Mouse (Mus musculus) CH12.LX (cell line): ENCODE results near the gene Cactin. TPM values are rescaled to one million over a fixed set of nuclear protein-coding genes. Genes with fewer than 3 reads are reported as not detected.

Experiments
- DNase-seq: peaks from one replicate; pipeline ENCODE4 v3.0.0-alpha.2; 2013; ENCODE audit errors: extremely low read depth
- H3K27ac ChIP-seq: 2 replicates; pipeline ENCODE4 v1.5.1; 2012; ENCODE audit warnings: low read depth, mild to moderate bottlenecking, control low read depth, moderate library complexity; ENCODE audit not compliant: insufficient read depth
- H3K27me3 ChIP-seq: replicated peaks from 2 replicates; pipeline ENCODE3; 2012; ENCODE audit warnings: inconsistent platforms
- H3K36me3 ChIP-seq, 2 experiments: replicated peaks in 1 of 2; 2 replicates each; pipeline versions ENCODE3 to v1.6.1; 2012; ENCODE audit warnings: inconsistent platforms in 1 of 2, low read length in 1 of 2, mild to moderate bottlenecking in 1 of 2, mixed read lengths in 1 of 2, moderate library complexity in 1 of 2; ENCODE audit not compliant: control insufficient read depth in 1 of 2, insufficient read depth in 1 of 2
- H3K4me1 ChIP-seq, 2 experiments: 2 replicates each; pipeline ENCODE4 v1.6.1; 2012; ENCODE audit warnings: inconsistent platforms in 1 of 2, moderate library complexity in 1 of 2; ENCODE audit not compliant: insufficient read depth in 2 of 2, control insufficient read depth in 1 of 2
- H3K4me2 ChIP-seq: 2 replicates; pipeline ENCODE4 v1.6.1; 2012; ENCODE audit warnings: low read depth, mild to moderate bottlenecking, control low read depth; ENCODE audit not compliant: poor library complexity, insufficient read depth, severe bottlenecking
- H3K4me3 ChIP-seq, 3 experiments: fragments of 150-350 bp in 1 of 3; sonication (generic) in 1 of 3; replicated peaks in 1 of 3; 2 replicates each; pipeline versions ENCODE3 to v1.5.1; 2011 to 2012; ENCODE audit warnings: low read depth in 2 of 3, low read length in 2 of 3, mild to moderate bottlenecking in 2 of 3, moderate library complexity in 2 of 3, control low read depth in 1 of 3, improper control_type of control experiment in 1 of 3, inconsistent platforms in 1 of 3, mixed read lengths in 1 of 3; ENCODE audit not compliant: poor library complexity in 1 of 3
- H3K79me2 ChIP-seq: replicated peaks from 2 replicates; pipeline ENCODE4 v1.6.1; 2012; ENCODE audit warnings: mild to moderate bottlenecking, moderate library complexity; ENCODE audit not compliant: control insufficient read depth, poor library complexity, insufficient read depth, severe bottlenecking; ENCODE audit errors: extremely low read depth
- H3K9ac ChIP-seq: 2 replicates; pipeline ENCODE4 v1.6.1; 2012; ENCODE audit warnings: low read depth, mild to moderate bottlenecking, control low read depth, moderate library complexity; ENCODE audit not compliant: insufficient read depth
- H3K9me3 ChIP-seq: replicated peaks from 2 replicates; pipeline ENCODE3; 2012; ENCODE audit warnings: low read length, inconsistent platforms, mixed read lengths
- BHLHE40 ChIP-seq: IDR thresholded peaks from 2 replicates; pipeline ENCODE4 v1.6.1; 2011; ENCODE audit warnings: mild to moderate bottlenecking, low read depth, low read length, improper control_type of control experiment
- CHD2 ChIP-seq: IDR thresholded peaks from 2 replicates; pipeline ENCODE4 v1.6.1; 2011; ENCODE audit warnings: low read length, improper control_type of control experiment
- CTCF ChIP-seq, 2 experiments: IDR thresholded peaks in 1 of 2; conservative IDR thresholded peaks in 1 of 2; 2 replicates each; pipeline ENCODE4 v1.5.1; 2011 to 2012; ENCODE audit warnings: low read depth in 2 of 2, low read length in 2 of 2, improper control_type of control experiment in 1 of 2, inconsistent platforms in 1 of 2, mild to moderate bottlenecking in 1 of 2, moderate library complexity in 1 of 2
- E2F4 ChIP-seq: IDR thresholded peaks from 2 replicates; pipeline ENCODE4 v1.6.1; 2011; ENCODE audit warnings: low read depth, low read length, improper control_type of control experiment; ENCODE audit not compliant: insufficient replicate concordance
- ELF1 ChIP-seq: IDR thresholded peaks from 2 replicates; pipeline ENCODE4 v1.6.1; 2014; ENCODE audit warnings: low read depth, mild to moderate bottlenecking, inconsistent platforms, low read length, improper control_type of control experiment
- EP300 ChIP-seq: IDR thresholded peaks from 2 replicates; pipeline ENCODE4 v1.6.1; 2011; ENCODE audit warnings: low read length, improper control_type of control experiment
- ETS1 ChIP-seq: conservative IDR thresholded peaks from 2 replicates; pipeline ENCODE4 v1.6.1; 2012; ENCODE audit warnings: low read depth, mild to moderate bottlenecking, inconsistent platforms, low read length, improper control_type of control experiment, moderate library complexity
- GABPA ChIP-seq: IDR thresholded peaks from 2 replicates; pipeline ENCODE4 v1.6.1; 2012; ENCODE audit warnings: low read depth, low read length, improper control_type of control experiment, inconsistent platforms; ENCODE audit not compliant: insufficient replicate concordance
- HCFC1 ChIP-seq: IDR thresholded peaks from 2 replicates; pipeline ENCODE4 v1.6.1; 2012; ENCODE audit warnings: low read depth, mild to moderate bottlenecking, inconsistent platforms, low read length, improper control_type of control experiment
- IRF4 ChIP-seq: IDR thresholded peaks from 2 replicates; pipeline ENCODE4 v1.6.1; 2014; ENCODE audit warnings: low read depth, mild to moderate bottlenecking, inconsistent platforms, low read length, improper control_type of control experiment
- JUN ChIP-seq: IDR thresholded peaks from 2 replicates; pipeline ENCODE4 v1.6.1; 2011; ENCODE audit warnings: low read depth, mild to moderate bottlenecking, low read length, improper control_type of control experiment, moderate library complexity; ENCODE audit not compliant: insufficient read depth
- KAT2A ChIP-seq: IDR thresholded peaks from 2 replicates; pipeline ENCODE4 v1.6.1; 2012; ENCODE audit warnings: low read length, improper control_type of control experiment, inconsistent platforms; ENCODE audit not compliant: insufficient replicate concordance
- MAFK ChIP-seq: IDR thresholded peaks from 2 replicates; pipeline ENCODE4 v1.6.1; 2011; ENCODE audit warnings: low read length, improper control_type of control experiment; ENCODE audit not compliant: insufficient replicate concordance
- MAX ChIP-seq: IDR thresholded peaks from 2 replicates; pipeline ENCODE4 v1.6.1; 2011; ENCODE audit warnings: low read length, improper control_type of control experiment
- MEF2A ChIP-seq: IDR thresholded peaks from 2 replicates; pipeline ENCODE4 v1.6.1; 2014; ENCODE audit warnings: low read depth, mild to moderate bottlenecking, inconsistent platforms, low read length, improper control_type of control experiment, borderline replicate concordance
- MXI1 ChIP-seq: IDR thresholded peaks from 2 replicates; pipeline ENCODE4 v1.6.1; 2011; ENCODE audit warnings: mild to moderate bottlenecking, low read depth, low read length, improper control_type of control experiment
- MYC ChIP-seq: IDR thresholded peaks from 2 replicates; pipeline ENCODE4 v1.6.1; 2011; ENCODE audit warnings: low read depth, mild to moderate bottlenecking, improper control_type of control experiment, low read length
- NELFE ChIP-seq: IDR thresholded peaks from 2 replicates; pipeline ENCODE4 v1.6.1; 2011; ENCODE audit warnings: low read depth, low read length, improper control_type of control experiment
- NRF1 ChIP-seq: IDR thresholded peaks from 2 replicates; pipeline ENCODE4 v1.6.1; 2014; ENCODE audit warnings: low read depth, mild to moderate bottlenecking, inconsistent platforms, low read length, improper control_type of control experiment, moderate library complexity
- POLR2A ChIP-seq: IDR thresholded peaks from 2 replicates; pipeline ENCODE4 v1.6.1; 2011; ENCODE audit warnings: low read depth, mild to moderate bottlenecking, improper control_type of control experiment, low read length
- RAD21 ChIP-seq: IDR thresholded peaks from 2 replicates; pipeline ENCODE4 v1.6.1; 2011; ENCODE audit warnings: low read depth, mild to moderate bottlenecking, low read length, improper control_type of control experiment, moderate library complexity
- RCOR1 ChIP-seq: conservative IDR thresholded peaks from 2 replicates; pipeline ENCODE4 v1.6.1; 2012; ENCODE audit warnings: low read depth, mild to moderate bottlenecking, inconsistent platforms, low read length, improper control_type of control experiment
- SMC3 ChIP-seq: IDR thresholded peaks from 2 replicates; pipeline ENCODE4 v1.6.1; 2011; ENCODE audit warnings: low read depth, low read length, improper control_type of control experiment
- TBP ChIP-seq: conservative IDR thresholded peaks from 2 replicates; pipeline ENCODE4 v1.6.1; 2011; ENCODE audit warnings: low read depth, low read length, improper control_type of control experiment
- TCF12 ChIP-seq: IDR thresholded peaks from 2 replicates; pipeline ENCODE4 v1.6.1; 2014; ENCODE audit warnings: low read depth, mild to moderate bottlenecking, inconsistent platforms, low read length, improper control_type of control experiment
- USF1 ChIP-seq: IDR thresholded peaks from 2 replicates; pipeline ENCODE4 v1.6.1; 2014; ENCODE audit warnings: low read depth, mild to moderate bottlenecking, inconsistent platforms, low read length, improper control_type of control experiment
- ZKSCAN1 ChIP-seq: IDR thresholded peaks from 2 replicates; pipeline ENCODE4 v1.6.1; 2012; ENCODE audit warnings: low read depth, inconsistent platforms, low read length, improper control_type of control experiment, borderline replicate concordance
- ZNF384 ChIP-seq: IDR thresholded peaks from 2 replicates; pipeline ENCODE4 v1.6.1; 2012; ENCODE audit warnings: low read depth, low read length, improper control_type of control experiment, inconsistent platforms
- dilution Hi-C: fragments of 300-500 bp; cut with MboI; formaldehyde crosslinking; loops from 2 replicates; pipeline ENCODE4 v1.14.3; 2020; ENCODE audit warnings: low sequenced_read_pairs; ENCODE audit not compliant: extremely low pct_unique_long_range_greater_than_20kb, extremely low pct_ligation_motif_present
- in situ Hi-C: fragments of 300-500 bp; cut with MboI; formaldehyde crosslinking; loops from 3 replicates; pipeline ENCODE4 v1.14.3; 2019; ENCODE audit warnings: low sequenced_read_pairs, low pct_ligation_motif_present, low pct_unique_long_range_greater_than_20kb, mixed read lengths
- polyA plus RNA-seq: library from polyadenylated mRNA; unstranded; fragments of >175 nt; gene quantifications from 2 replicates; pipeline ENCODE4 v1.2.1, GENCODE M21; 2012; ENCODE audit warnings: low read depth; ENCODE audit not compliant: insufficient read length
- total RNA-seq, 2 experiments: library from RNA; depleted of rRNA; stranded (reverse); fragments of 300-350 nt in 1 of 2; fragments of >200 nt in 1 of 2; gene quantifications; 2 replicates each; pipeline ENCODE4 v1.2.3; 2012 to 2014

Gene Cactin
- total and polyA plus RNA-seq, 3 experiments: 21.4 to 39.3 (median 34.6) TPM

DNA sequence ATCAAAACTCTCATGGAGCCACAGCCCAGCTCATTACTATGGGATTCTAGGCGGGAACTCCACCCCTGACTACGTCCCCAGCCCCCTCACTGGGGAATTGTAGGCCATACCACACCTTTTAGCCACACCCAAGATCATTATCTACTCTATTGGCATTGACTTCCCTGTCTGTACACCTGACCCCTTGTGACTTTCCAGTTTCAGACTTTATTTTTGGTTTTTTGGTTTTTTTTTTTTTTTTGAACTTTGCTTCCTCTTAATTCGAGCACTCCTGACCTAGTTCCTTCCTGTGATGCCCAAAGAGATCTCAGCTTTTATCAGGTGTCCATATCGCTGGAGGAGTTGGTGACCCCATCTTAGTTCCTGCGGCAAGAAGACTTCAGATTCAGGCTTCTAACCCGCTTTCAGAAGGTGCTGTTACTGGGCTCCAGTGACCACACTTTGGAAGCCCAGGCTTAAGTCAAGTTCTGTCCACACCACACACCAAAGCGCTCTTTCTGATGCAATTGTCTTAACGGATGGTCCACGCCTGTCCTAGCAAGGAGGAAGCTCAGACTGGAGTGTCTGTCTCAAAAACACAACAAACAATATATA lies 29.3 kb upstream of the Cactin start, which contains the start of gene Tjp3:
Tjp3 (minus strand) TSS at position 71 of the 594 bp plus-strand sequence.
- no peak for TF ChIP-seq ZKSCAN1
- TF ChIP-seq TBP: no peak
- TF ChIP-seq SMC3: no peak
- TF ChIP-seq MAFK: no peak
- no peak for TF ChIP-seq TCF12
- TF ChIP-seq RAD21: no peak
- no peak for TF ChIP-seq KAT2A
- 0 out of 2 replicates have a peak, but pooled peaks have one; percentile 27 for TF ChIP-seq ZNF384
- dilution Hi-C loops: no loop called here

DNA sequence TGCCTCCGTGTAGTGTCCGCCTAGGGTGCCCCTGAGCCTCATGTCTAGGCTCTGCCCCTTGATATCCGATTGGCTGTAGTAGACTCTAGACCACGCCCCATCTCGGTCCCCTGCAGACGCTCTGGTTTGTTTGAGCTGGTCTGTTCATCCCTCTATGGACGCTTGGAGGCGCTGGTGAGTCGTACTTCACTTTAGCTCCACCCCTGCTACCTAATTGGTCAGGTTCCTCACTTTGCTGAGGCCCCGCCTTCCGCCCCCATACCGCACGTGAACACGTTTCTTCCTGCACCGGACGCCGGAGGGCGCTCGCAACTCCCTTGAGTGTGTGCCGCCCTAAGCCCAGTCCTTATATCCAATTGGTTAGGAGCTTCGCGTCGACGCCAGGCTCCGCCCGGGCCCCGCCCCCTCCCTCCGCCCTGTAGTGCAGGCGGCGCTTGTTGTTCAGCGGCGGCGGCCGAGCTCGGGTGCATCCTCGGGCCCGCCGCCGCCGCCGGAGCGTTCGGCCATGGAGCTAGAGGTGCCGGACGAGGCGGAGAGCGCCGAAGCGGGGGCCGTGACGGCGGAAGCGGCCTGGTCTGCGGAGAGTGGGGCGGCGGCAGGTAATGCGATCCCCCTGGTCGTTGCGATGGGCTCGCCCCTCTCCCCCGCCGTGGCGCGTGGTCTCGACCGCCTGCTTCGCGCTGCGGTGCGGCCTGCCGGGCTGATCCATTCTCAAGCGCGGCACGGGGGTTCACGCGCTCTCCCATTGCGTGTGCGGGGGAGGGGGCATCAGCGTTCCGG lies 28.2 kb upstream of the Cactin start, which contains the start of gene Pip5k1c:
Pip5k1c (plus strand) TSS at position 410 of the 780 bp plus-strand sequence.
- Histone ChIP-seq H3K79me2 (peaks cover 43% of the 10 kb centered on the region), H3K4me2 (peak within 1 kb of the TSS; percentile 59), H3K4me1 (peaks cover 25 to 73% of the 10 kb centered on the region in 2 experiments), H3K36me3 (peaks cover 0 to 21% of the 10 kb centered on the region in 2 experiments), H3K9me3 (no peaks in the 10 kb centered on the region), H3K27me3 (no peaks in the 10 kb centered on the region), H3K27ac (peak within 1 kb of the TSS; percentile 55), H3K9ac (peak within 1 kb of the TSS; percentile 62), H3K4me3 (peak within 1 kb of the TSS; percentile 82 to 89 (median 85))
- peak; percentile 100 for DNase-seq
- dilution Hi-C loops (no loop called here), in situ Hi-C loops (loop anchor here (5.0 kb wide), 1 partner anchor 50 kb away; the partner anchor contains the start of gene Gipc3)
- peak; percentile 59; the same call in 1 of the 2 replicates for TF ChIP-seq TBP
- TF ChIP-seq ELF1: peak; percentile 79
- peak; percentile 73 for TF ChIP-seq TCF12
- TF ChIP-seq EP300: no peak
- peak; percentile 90; the same call in 1 of the 2 replicates for TF ChIP-seq MYC
- peak; percentile 65 to 97 for TF ChIP-seq CTCF (conservative IDR thresholded peaks at IDR 0.05 in 1 of 2, IDR thresholded peaks at IDR 0.05 in 1 of 2; ENCODE audit: low read depth in 2 of 2, low read length in 2 of 2)
- no peak for TF ChIP-seq NRF1
- TF ChIP-seq RAD21: peak; percentile 90
- peak; percentile 100 for TF ChIP-seq BHLHE40
- TF ChIP-seq GABPA: no peak
- peak; percentile 75 for TF ChIP-seq MEF2A
- TF ChIP-seq ZNF384: no peak
- TF ChIP-seq KAT2A: 0 out of 2 replicates have a peak, but pooled peaks have one; percentile 33
- TF ChIP-seq POLR2A: peak; percentile 77
- no peak for TF ChIP-seq ZKSCAN1
- no peak for TF ChIP-seq ETS1
- TF ChIP-seq MAFK: no peak
- peak; percentile 66 for TF ChIP-seq RCOR1
- TF ChIP-seq CHD2: peak; percentile 54; the same call in 1 of the 2 replicates
- TF ChIP-seq MXI1: peak; percentile 75
- TF ChIP-seq E2F4: no peak
- peak; percentile 56 for TF ChIP-seq IRF4
- TF ChIP-seq JUN: no peak
- TF ChIP-seq USF1: peak; percentile 64
- peak; percentile 70 for TF ChIP-seq MAX
- TF ChIP-seq NELFE: peak; percentile 56; the same call in 1 of the 2 replicates
- TF ChIP-seq HCFC1: peak; percentile 58

More for the DNA sequence above, 29.3 kb upstream of the Cactin start, which contains the start of gene Tjp3:
- Histone ChIP-seq H3K4me1 (peaks cover 18 to 63% of the 10 kb centered on the region in 2 experiments), H3K4me2 (no peak within 1 kb of the TSS), H3K27ac (no peak within 1 kb of the TSS), H3K27me3 (no peaks in the 10 kb centered on the region), H3K4me3 (no peak within 1 kb of the TSS), H3K9ac (no peak within 1 kb of the TSS), H3K9me3 (no peaks in the 10 kb centered on the region), H3K79me2 (peaks cover 33% of the 10 kb centered on the region), H3K36me3 (peaks cover 0 to 21% of the 10 kb centered on the region in 2 experiments)
- DNase-seq: no peak
- in situ Hi-C loops: loop anchor here (5.0 kb wide), 1 partner anchor 51 kb away; the partner anchor contains the start of gene Gipc3
